Mouse (Mus musculus) G1E (cell line): ENCODE results near the gene Lmntd1. TPM values are rescaled to one million over a fixed set of nuclear protein-coding genes. Genes with fewer than 3 reads are reported as not detected.

ENCODE experiments used
- ATAC-seq: 2 replicates; pipeline ENCODE4 v1.8.0; 2016; ENCODE audit warnings: mild to moderate bottlenecking; ENCODE audit not compliant: insufficient number of reproducible peaks, poor library complexity, low FRiP score, severe bottlenecking; ENCODE audit errors: extremely low read depth
- DNase-seq: peaks from one replicate; pipeline ENCODE4 v3.0.0; 2012; ENCODE audit warnings: low spot score
- H3K27me3 ChIP-seq: 2 replicates; pipeline ENCODE4 v1.6.1; 2012; ENCODE audit warnings: mild to moderate bottlenecking, low read length, inconsistent platforms; ENCODE audit not compliant: insufficient read depth
- H3K36me3 ChIP-seq: replicated peaks from 2 replicates; pipeline ENCODE3; 2012; ENCODE audit warnings: mild to moderate bottlenecking, inconsistent platforms
- H3K4me1 ChIP-seq: 2 replicates; pipeline ENCODE4 v1.6.1; 2012; ENCODE audit warnings: low read depth, low read length, inconsistent platforms, mixed read lengths; ENCODE audit not compliant: insufficient read depth
- H3K4me3 ChIP-seq: 2 replicates; pipeline ENCODE4 v1.5.1; 2012; ENCODE audit warnings: low read depth, mild to moderate bottlenecking, inconsistent platforms, low read length, moderate library complexity, mixed read lengths
- H3K9me3 ChIP-seq: replicated peaks from 2 replicates; pipeline ENCODE4 v1.6.1; 2012; ENCODE audit warnings: inconsistent platforms
- CTCF ChIP-seq: IDR thresholded peaks from 2 replicates; pipeline ENCODE4 v1.5.1; 2012; ENCODE audit warnings: low read depth, low read length, inconsistent platforms, mixed read lengths
- GATA1 ChIP-seq: IDR thresholded peaks from 2 replicates; pipeline ENCODE4 v1.6.1; 2012; ENCODE audit warnings: borderline replicate concordance, low read length, inconsistent platforms, mixed read lengths
- GATA2 ChIP-seq: IDR thresholded peaks from 2 replicates; pipeline ENCODE4 v1.6.1; 2012; ENCODE audit warnings: low read depth, low read length, inconsistent platforms, borderline replicate concordance
- POLR2AphosphoS5 ChIP-seq: IDR thresholded peaks from 2 replicates; pipeline ENCODE4 v1.6.1; 2012; ENCODE audit warnings: low read depth, low read length, inconsistent platforms; ENCODE audit not compliant: insufficient replicate concordance
- TAL1 ChIP-seq: conservative IDR thresholded peaks from 2 replicates; pipeline ENCODE4 v1.6.1; 2012; ENCODE audit warnings: low read depth, low read length, inconsistent platforms, mixed read lengths
- polyA plus RNA-seq: library from polyadenylated mRNA; stranded (reverse); fragments of >175 nt; gene quantifications from 2 replicates; pipeline ENCODE4 v1.2.3, GENCODE M21; 2012
- total RNA-seq, 2 experiments: library from RNA; stranded (forward) in 1 of 2; stranded (reverse) in 1 of 2; fragments of 200-1000 nt in 1 of 2; fragments of >200 nt in 1 of 2; fragmentation: Nextera tagmentation in 1 of 2; gene quantifications; 2 replicates each; pipeline ENCODE4 v1.2.3; 2014 to 2017

The Lmntd1 gene
- total and polyA plus RNA-seq, 3 experiments = 0.22 TPM; not detected in 2

DNA sequence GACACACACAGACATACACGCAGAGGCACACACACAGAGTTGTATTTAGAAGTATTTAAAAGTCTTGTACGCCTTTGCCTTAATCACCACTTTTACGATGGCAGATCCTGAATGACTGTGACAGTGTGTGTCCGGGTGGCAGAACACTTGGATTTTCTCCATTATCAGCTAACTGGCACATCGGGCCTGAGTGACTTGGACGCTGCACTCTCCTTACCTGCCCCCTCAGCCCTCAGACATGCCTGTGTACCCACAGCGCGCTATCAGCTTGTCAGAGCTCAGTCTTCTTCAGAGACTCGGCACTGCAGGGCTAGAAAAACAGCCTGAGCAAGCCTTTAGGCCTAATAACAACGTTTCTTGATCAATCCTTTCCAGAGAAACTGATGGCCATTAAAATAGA is 187.6 kb downstream of the Lmntd1 start:
- Histone ChIP-seq H3K4me3 (no peak overlapping the region), H3K9me3 (peaks cover 82% of the 10 kb centered on the region), H3K4me1 (no peaks in the 10 kb centered on the region), H3K36me3 (no peaks in the 10 kb centered on the region), H3K27me3 (no peaks in the 10 kb centered on the region)
- TF ChIP-seq CTCF (no peak), POLR2AphosphoS5 (no peak), TAL1 (no peak), GATA2 (no peak), GATA1 (no peak)
- no peak for DNase-seq
- no peak for ATAC-seq

DNA sequence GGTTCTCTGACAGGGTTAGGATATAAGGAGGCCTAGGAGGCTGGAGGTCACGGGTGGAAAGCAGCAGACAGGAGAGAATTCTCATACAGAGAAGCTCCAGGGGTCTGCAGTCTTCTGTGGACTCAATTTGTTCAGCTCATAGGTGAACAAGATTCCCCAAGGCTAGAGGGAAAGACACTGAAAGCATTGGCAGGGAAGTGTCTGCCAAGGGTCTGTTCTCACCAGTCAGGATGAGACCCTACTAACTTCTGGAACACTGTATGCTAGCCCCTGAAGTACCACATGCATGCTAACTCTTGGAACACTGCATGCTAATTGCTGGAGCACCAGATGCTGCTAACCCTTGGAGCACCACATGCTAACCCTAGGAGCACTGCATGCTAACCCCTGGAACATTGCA is 190.0 kb downstream of the Lmntd1 start:
- TF ChIP-seq POLR2AphosphoS5 (no peak), GATA2 (no peak), TAL1 (no peak), CTCF (no peak), GATA1 (no peak)
- no peaks in the 10 kb centered on the region for H3K36me3 ChIP-seq
- DNase-seq (no peak), ATAC-seq (no peak)
- H3K27me3 ChIP-seq = no peaks in the 10 kb centered on the region
- peaks cover 78% of the 10 kb centered on the region for H3K9me3 ChIP-seq
- H3K4me1 ChIP-seq = no peaks in the 10 kb centered on the region
- no peak overlapping the region for H3K4me3 ChIP-seq

DNA sequence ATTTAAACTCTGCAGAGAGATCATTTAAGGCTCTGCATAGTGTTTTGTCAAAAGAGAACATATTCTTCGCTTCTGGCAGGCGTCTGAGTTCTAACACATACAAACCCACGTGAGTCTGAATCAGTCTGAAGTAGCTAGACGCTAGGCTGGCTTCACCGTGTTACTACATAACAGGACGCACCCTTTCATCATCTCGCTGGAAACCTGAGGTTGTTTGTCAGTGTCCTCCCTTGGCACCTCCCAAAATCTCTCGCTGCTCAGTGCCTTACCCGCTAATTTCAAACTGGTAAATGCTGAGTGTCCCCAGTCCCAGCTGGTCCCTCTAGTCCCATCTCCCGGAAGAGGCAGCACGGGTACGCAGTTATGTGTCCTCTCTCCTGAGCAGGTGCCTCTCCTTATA is 190.6 kb downstream of the Lmntd1 start:
- no peak for DNase-seq
- H3K4me3 ChIP-seq = no peak overlapping the region
- H3K4me1 ChIP-seq = no peaks in the 10 kb centered on the region
- no peak for TF ChIP-seq TAL1
- TF ChIP-seq GATA1 = no peak
- no peak for TF ChIP-seq GATA2
- no peak for TF ChIP-seq CTCF
- TF ChIP-seq POLR2AphosphoS5 = no peak
- no peak for ATAC-seq
- peaks cover 78% of the 10 kb centered on the region for H3K9me3 ChIP-seq
- H3K27me3 ChIP-seq = no peaks in the 10 kb centered on the region
- H3K36me3 ChIP-seq = no peaks in the 10 kb centered on the region

DNA sequence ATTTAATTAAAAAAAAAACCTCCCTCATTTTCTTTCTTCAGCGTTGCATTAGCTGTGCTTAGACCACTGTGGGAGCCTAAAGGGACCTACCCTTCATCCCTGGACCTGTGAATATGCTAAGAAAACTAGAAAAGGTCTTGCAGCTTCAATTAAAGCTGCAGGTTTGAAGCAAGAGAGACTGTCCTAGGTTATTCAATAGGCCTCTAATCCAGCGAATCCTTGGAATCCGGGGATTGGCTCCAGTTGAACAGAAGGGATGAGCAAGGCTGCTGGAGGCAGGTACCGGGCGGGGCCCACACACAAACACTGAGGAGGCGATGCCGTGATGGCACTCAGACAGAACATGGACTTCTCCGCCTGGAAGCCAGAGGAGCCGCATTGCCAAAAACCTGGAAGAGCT is 192.5 kb downstream of the Lmntd1 start:
- ATAC-seq (no peak), DNase-seq (no peak)
- TF ChIP-seq GATA1 (no peak), CTCF (no peak), TAL1 (no peak), GATA2 (no peak)
- Histone ChIP-seq H3K27me3 (no peaks in the 10 kb centered on the region), H3K9me3 (peaks cover 83% of the 10 kb centered on the region), H3K4me3 (no peak overlapping the region), H3K36me3 (no peaks in the 10 kb centered on the region), H3K4me1 (no peaks in the 10 kb centered on the region)

DNA sequence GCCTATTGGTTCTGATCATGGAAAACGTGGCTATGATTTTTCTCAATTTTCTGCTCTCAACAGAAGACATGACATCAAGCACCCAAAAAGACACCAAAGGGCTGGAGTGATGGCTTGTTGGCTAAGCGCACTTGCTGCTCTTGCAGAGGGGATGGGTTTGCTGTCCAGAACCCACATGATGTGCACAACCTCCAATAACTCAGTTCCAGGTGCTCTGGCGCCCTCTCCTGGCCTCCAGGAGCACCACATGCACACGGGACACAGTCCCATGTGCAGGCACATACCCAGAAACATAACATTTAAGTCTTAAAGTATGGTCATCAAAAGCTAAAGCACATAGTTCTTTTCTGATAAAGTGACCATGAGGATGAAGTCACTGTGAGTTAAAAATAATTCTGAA is 193.7 kb downstream of the Lmntd1 start:
- no peak for TF ChIP-seq GATA2
- no peak for TF ChIP-seq CTCF
- no peak for TF ChIP-seq POLR2AphosphoS5
- TF ChIP-seq GATA1 = no peak
- no peak for TF ChIP-seq TAL1
- H3K9me3 ChIP-seq = peaks cover 79% of the 10 kb centered on the region
- no peak overlapping the region for H3K4me3 ChIP-seq
- no peaks in the 10 kb centered on the region for H3K36me3 ChIP-seq
- no peaks in the 10 kb centered on the region for H3K27me3 ChIP-seq
- H3K4me1 ChIP-seq = no peaks in the 10 kb centered on the region
- ATAC-seq (no peak), DNase-seq (no peak)

DNA sequence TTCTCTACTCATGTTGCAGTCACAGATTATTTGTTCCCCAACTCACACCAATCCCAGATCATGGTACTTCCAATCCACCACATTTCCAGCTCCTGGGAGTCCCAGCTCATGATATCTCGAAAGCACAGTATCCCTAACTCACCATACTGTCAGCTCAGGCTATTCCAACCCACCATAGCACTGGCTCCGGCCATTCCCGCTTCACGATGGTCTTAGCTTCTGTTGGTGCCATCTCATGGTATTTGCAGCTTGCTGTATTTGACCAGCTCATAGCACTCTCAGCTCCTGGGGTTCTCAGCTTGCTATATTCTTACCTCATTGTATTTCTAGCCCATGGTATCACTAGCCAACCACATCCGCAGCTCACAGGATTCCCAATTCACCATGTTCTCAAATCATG is 195.3 kb downstream of the Lmntd1 start:
- Histone ChIP-seq H3K4me1 (no peaks in the 10 kb centered on the region), H3K4me3 (no peak overlapping the region), H3K36me3 (no peaks in the 10 kb centered on the region), H3K27me3 (no peaks in the 10 kb centered on the region), H3K9me3 (peaks cover 80% of the 10 kb centered on the region)
- DNase-seq = no peak
- ATAC-seq = no peak
- TF ChIP-seq GATA2 (no peak), TAL1 (no peak), POLR2AphosphoS5 (no peak), GATA1 (no peak), CTCF (no peak)
